Mouse (Mus musculus): ENCODE data around the gene Pkn1. TPM values are rescaled to one million over a fixed set of nuclear protein-coding genes. Genes with fewer than 3 reads are reported as not detected.

Gene Pkn1
- polyA plus RNA-seq (2017; shearing (Covaris generic)): 10 to 100 TPM; 13.7 to 26.9 TPM

- ATAC-seq: no peak
Observed at GRCm38 (mm10) chr8:83698661-83699453, at the start of gene Pkn1. Pkn1 (minus strand) TSS chr8:83699179.

GRCm38 (mm10) chr8:83748708-83749107 lies 49.7 kb upstream of the Pkn1 start:
- ATAC-seq: peak; percentile 90

GRCm38 (mm10) chr8:83747661-83748346 lies 48.8 kb upstream of the Pkn1 start:
- ATAC-seq: peak; percentile 55

GRCm38 (mm10) chr8:83744070-83744469 lies 45.1 kb upstream of the Pkn1 start:
- ATAC-seq: no peak

GRCm38 (mm10) chr8:83742968-83743367 lies 44.0 kb upstream of the Pkn1 start:
- ATAC-seq: no peak

GRCm38 (mm10) chr8:83741849-83742655 lies 43.1 kb upstream of the Pkn1 start:
- ATAC-seq: peak; percentile 47

- ATAC-seq: no peak
Observed at GRCm38 (mm10) chr8:83740976-83741741, 42.2 kb upstream of the Pkn1 start, which contains the start of gene Adgre5. Adgre5 (minus strand) TSS chr8:83741326.

- no peak for ATAC-seq
Observed at GRCm38 (mm10) chr8:83740586-83740975, 41.6 kb upstream of the Pkn1 start.

- ATAC-seq: peak; percentile 37
Observed at GRCm38 (mm10) chr8:83739711-83740468, 40.9 kb upstream of the Pkn1 start.

GRCm38 (mm10) chr8:83738949-83739710 lies 40.2 kb upstream of the Pkn1 start:
- ATAC-seq: no peak

GRCm38 (mm10) chr8:83737852-83738562 lies 39.0 kb upstream of the Pkn1 start:
- no peak for ATAC-seq

GRCm38 (mm10) chr8:83737346-83737745 lies 38.4 kb upstream of the Pkn1 start:
- ATAC-seq: no peak

GRCm38 (mm10) chr8:83736681-83737080 lies 37.7 kb upstream of the Pkn1 start:
- peak; percentile 75 for ATAC-seq

- no peak for ATAC-seq
Observed at GRCm38 (mm10) chr8:83732919-83733318, 33.9 kb upstream of the Pkn1 start.

GRCm38 (mm10) chr8:83731906-83732305 lies 32.9 kb upstream of the Pkn1 start:
- no peak for ATAC-seq

- no peak for ATAC-seq
Observed at GRCm38 (mm10) chr8:83729009-83729807, 30.2 kb upstream of the Pkn1 start.

GRCm38 (mm10) chr8:83725521-83726102 lies 26.6 kb upstream of the Pkn1 start:
- no peak for ATAC-seq

GRCm38 (mm10) chr8:83724697-83725482 lies 25.9 kb upstream of the Pkn1 start:
- ATAC-seq: peak; percentile 63

All from activated CD4-positive, CD25-positive, alpha-beta regulatory T cell, adult 4 months (primary cell).